Mouse (Mus musculus) Patski (cell line): ENCODE results near the gene Sipa1l3. TPM values are rescaled to one million over a fixed set of nuclear protein-coding genes. Genes with fewer than 3 reads are reported as not detected.

Experiments used
- ATAC-seq: fragments of 100-300 bp; one replicate; pipeline ENCODE4 v1.8.0; 2021
- CTCF ChIA-PET: fragments of 350-600 bp; sonication (Branson Sonifier 250); formaldehyde crosslinking; loops from one replicate; lab custom pipeline; 2022; ENCODE audit warnings: inconsistent platforms; lab: Charles Lee
- POLR2A ChIA-PET: fragments of 350-600 bp; sonication (Branson Sonifier 250); formaldehyde crosslinking; loops from one replicate; lab custom pipeline; 2022; ENCODE audit warnings: antibody characterized with exemption, inconsistent platforms; lab: Charles Lee
- DNase-seq: peaks from one replicate; pipeline ENCODE4 v3.0.0-alpha.2; 2011; ENCODE audit warnings: low read depth, low spot score
- H3K27me3 ChIP-seq: fragments of 371-371 bp; one replicate; pipeline ENCODE4 v1.5.1; 2021
- CTCF ChIP-seq: fragments of 100-300 bp; IDR thresholded peaks from one replicate; pipeline ENCODE4 v1.5.1; 2021
- in situ Hi-C: fragments of 300-500 bp; cut with MboI; formaldehyde crosslinking; loops from 3 replicates; pipeline ENCODE4 v1.11.1; 2018; ENCODE audit warnings: low pct_unique_long_range_greater_than_20kb, mixed read lengths
- polyA plus RNA-seq: library from polyadenylated mRNA; unstranded; gene quantifications from one replicate; pipeline ENCODE4 v1.2.3, GENCODE M21; 2021

The Sipa1l3 gene
- polyA plus RNA-seq, 1 experiment from 2014 or later = 27.2 TPM

DNA sequence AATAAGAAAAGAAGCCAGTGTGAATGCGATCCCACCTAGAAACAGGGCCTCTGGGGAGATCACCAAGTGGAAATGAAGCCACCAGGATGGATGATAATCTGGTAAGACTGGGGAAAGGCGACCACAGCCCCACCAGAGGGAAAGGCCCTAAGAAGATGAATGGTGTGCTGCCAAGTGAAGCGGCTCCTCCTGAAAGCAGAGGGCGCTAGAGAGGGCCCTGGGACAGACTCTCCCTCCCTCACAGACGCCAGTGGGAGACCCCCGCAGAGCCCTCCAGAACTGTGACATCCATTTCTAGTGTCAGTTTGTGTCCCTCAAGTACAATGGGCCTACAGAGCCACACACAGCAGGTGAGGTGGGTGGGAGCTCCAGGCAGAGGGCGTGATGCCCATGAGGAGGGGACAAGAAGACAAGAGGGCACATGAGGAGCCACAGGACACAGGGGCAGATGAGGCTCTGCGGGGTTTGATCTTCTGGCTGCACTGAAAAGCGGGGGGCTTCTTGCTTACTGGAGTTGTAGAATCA is 181.6 kb downstream of the Sipa1l3 start:
- ChIA-PET POLR2A (no interaction called here), CTCF (no interaction called here)
- in situ Hi-C loops = no loop called here
- no peaks in the 10 kb centered on the region for H3K27me3 ChIP-seq
- no peak for DNase-seq
- TF ChIP-seq CTCF = no peak
- ATAC-seq = no peak

DNA sequence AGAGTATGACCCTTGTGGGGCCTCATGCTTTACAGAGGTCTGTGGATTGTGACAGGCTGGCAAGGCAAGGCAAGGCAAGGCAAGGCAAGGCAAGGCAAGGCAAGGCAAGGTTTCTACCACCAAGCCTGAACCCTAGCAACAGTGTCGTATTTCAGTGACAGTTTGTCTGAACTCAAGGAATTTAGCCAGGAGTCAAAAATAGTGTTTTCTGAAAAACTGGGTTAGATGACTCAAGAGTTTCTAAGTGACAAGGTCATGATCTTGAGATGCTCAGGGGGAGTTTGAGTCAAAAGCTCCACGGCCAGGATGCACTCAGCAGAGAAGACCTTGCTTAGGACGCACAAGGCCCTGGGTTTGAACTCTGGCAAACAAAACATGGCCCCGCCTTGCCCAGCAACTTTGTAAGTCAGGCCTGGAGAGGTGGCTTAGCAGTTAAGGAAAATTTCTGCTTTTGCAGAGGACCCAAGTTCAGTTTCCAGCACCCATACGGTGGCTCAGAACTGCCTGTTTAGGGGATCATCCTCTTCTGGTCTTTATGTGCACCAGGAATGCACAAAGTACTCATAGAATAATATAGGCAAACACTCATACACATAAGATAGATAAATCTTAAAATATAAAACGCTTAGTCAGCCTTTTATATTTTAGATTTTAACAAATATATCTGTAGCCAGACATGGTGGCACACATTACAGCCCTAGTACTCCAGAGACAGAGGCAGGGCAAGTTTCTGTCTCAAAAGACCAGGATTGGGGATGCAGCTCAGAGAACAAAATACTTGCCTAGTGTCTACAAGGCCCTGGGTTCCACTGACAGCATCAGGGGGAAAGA is 182.4 kb downstream of the Sipa1l3 start:
- in situ Hi-C loops = no loop called here
- DNase-seq = no peak
- TF ChIP-seq CTCF = no peak
- no peaks in the 10 kb centered on the region for H3K27me3 ChIP-seq
- ChIA-PET POLR2A (no interaction called here), CTCF (no interaction called here)
- no peak for ATAC-seq

DNA sequence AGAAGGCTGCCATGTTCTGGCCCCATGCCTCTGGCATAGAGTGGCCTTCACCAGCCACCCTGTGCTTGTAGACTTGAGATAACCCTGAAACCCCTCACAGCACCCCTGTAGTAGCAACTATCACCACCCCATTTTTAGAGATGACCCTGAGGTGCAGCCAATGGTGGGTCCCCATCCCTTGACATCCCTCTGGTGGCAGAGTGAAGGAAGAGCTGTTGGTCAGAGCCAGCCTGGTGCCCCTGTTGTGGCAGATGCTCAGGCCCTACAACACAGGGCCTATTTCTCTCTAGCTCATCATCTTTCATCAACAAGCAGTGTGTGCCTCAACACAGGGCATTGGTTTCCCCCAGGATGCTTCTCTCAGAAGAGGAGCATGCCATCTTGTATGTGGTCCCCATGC is 183.2 kb downstream of the Sipa1l3 start:
- ATAC-seq = no peak
- no peak for TF ChIP-seq CTCF
- no peak for DNase-seq
- ChIA-PET POLR2A (no interaction called here), CTCF (no interaction called here)
- in situ Hi-C loops = no loop called here
- no peaks in the 10 kb centered on the region for H3K27me3 ChIP-seq

DNA sequence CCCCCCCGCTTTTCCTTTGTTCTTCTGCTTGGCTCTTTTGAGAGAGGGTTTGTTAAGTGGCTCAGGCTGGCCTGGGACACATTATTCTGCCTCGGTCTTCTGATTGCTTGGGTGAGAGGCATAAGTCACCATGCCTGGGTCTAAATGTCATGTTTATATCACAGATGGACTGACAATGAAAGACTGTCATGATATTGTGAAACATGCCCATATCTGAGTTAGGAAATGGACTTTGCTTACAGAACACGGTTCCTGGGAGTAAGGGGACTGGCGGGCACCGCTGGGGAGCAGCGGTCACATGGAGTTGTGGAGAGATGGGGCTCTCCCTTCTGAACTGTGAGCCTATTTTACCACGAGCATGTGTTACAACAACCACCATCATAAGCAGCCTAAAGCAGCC is 184.3 kb downstream of the Sipa1l3 start:
- DNase-seq (no peak), ATAC-seq (no peak)
- CTCF ChIA-PET = no interaction called here
- H3K27me3 ChIP-seq = no peaks in the 10 kb centered on the region
- in situ Hi-C loops = no loop called here
- POLR2A ChIA-PET = no interaction called here
- TF ChIP-seq CTCF = no peak

DNA sequence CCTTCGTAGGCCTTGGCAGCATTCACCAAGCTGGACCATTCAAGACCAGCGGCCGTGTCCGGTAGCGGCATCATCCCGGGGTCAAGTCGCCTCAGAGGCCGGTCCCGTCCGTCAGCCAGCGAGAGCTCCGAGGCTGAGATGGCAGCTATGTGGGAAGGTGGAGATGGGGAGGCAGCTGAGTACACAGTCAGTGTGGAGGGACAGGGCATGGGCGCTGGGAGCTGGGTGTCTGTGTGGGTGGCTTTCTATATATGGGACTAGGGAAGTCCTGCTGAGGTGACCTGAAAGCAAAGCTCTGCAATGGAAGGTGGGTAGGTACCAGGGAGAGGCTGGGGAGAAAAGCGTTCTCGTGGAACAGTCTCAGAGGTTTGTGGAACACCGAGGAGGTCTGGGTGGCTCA is 189.5 kb downstream of the Sipa1l3 start:
- H3K27me3 ChIP-seq = no peaks in the 10 kb centered on the region
- ChIA-PET CTCF (no interaction called here), POLR2A (no interaction called here)
- no peak for TF ChIP-seq CTCF
- no peak for ATAC-seq
- in situ Hi-C loops = no loop called here
- DNase-seq = no peak

DNA sequence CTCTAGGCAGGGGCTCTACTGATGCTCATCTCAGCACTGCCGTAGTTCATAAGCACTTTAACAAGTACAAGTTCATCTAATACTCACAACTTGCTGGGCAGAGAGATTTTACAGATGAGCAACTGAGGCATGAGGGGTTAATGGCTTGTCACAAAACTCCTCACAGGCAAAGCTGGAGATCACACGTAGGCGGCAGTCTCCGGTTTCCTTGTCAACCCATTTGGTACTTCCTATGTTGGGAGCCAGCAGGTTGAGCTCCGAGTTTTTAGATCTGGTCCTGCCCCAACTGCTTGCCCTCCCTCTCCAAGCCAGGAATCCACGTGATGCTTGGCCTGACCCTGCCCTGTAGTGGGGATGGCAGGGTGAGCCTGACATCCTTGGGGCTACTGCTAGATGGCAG is 191.4 kb downstream of the Sipa1l3 start:
- ChIA-PET CTCF (interaction anchor here (1.2 kb wide), 1 partner anchor 20 kb away, joined by 3 read pairs; no protein-coding TSS in a partner anchor), POLR2A (no interaction called here)
- in situ Hi-C loops = no loop called here
- DNase-seq (no peak), ATAC-seq (no peak)
- TF ChIP-seq CTCF = no peak
- no peaks in the 10 kb centered on the region for H3K27me3 ChIP-seq

DNA sequence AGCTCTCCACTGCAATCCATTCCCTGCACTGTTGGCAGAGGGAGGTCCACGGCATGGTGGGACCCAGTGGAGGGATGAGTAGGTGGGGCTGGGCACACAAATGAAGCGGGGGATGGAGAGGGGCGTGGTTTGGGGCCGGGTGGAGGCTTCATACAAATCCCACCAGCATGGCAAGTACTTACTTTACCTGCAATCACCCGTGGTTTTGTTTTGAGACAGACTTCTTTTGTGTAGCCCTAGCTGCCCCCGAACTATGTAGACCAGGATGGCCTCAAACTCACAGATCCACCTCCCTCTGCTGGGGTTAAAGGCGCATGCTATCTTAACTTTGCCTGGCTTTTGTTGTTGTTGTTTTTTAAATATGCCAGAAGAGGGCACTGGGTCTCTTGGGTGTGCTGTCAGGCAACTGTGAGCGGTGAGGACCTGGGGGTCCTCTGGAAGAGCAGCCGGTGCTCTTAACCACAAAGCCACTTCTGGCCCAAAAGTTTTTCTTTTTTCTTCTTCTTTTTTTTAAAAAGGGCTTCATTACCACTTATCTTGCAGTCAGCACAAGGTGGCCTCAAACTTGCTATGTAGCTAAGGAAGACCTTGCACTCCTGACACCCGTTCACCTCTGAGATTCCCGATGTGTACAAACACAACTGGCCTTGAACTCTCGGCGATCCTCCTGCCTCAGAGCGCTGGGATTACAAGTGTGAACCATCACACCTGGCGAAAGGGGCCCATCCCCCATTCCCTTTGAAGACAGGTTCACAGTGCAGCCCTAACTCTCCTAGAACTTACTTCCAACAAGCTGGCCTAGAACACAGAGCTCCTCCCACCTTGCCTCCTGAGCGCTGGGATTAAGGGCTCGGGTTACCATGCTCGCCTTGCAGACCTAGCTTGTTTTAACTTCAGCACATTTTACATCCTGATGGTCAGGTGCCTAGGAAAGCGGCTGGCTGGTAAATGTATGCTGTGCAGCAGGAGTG is 198.8 kb downstream of the Sipa1l3 start:
- ChIA-PET POLR2A (no interaction called here), CTCF (interaction anchor here (0.9 to 1.4 kb wide), 2 partner anchors 25 to 203 kb away, joined by 3 to 4 read pairs; no protein-coding TSS in a partner anchor)
- ATAC-seq = no peak
- in situ Hi-C loops = no loop called here
- no peaks in the 10 kb centered on the region for H3K27me3 ChIP-seq
- no peak for TF ChIP-seq CTCF
- DNase-seq = no peak

DNA sequence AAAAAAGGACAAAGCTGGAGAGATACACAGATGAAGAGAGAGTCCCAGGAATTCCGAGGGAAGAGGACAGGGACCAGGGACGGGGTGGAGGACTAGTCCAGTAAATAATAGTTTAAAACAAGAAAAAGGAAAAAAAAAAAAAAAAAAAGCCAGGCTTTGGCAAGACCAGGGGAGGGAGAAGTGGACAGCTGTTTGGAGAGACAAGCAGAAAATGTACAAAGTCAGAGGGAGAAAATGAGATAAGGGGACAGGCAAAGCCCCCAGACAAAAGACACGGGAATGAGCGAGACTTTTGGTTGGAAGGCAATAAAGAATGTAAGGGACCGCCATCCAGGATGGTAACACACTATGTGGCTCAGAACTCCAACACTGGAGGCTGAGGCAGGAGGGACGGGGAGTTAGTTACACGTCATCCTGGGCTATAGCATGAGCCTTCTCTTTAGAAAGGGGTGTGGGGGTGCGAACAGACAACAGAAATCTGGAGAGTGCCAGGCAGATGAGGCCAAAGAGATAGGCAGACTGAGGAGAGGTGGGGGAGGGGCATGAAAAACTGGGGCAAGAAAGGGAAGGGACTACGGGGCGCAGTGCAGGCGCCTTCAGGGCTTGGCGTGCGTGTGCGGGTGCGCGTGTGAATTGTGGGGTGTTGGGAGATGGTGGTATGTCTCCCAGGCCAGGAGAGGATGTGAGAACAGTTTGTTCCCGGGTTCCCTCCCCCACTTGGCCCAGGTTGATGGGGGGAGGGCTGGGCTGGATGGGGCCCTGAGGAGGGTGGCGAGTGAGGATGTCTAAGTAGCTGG is 200.1 kb downstream of the Sipa1l3 start:
- in situ Hi-C loops = no loop called here
- ATAC-seq (no peak), DNase-seq (no peak)
- CTCF ChIA-PET = no interaction called here
- TF ChIP-seq CTCF = no peak
- POLR2A ChIA-PET = no interaction called here
- H3K27me3 ChIP-seq = no peaks in the 10 kb centered on the region

DNA sequence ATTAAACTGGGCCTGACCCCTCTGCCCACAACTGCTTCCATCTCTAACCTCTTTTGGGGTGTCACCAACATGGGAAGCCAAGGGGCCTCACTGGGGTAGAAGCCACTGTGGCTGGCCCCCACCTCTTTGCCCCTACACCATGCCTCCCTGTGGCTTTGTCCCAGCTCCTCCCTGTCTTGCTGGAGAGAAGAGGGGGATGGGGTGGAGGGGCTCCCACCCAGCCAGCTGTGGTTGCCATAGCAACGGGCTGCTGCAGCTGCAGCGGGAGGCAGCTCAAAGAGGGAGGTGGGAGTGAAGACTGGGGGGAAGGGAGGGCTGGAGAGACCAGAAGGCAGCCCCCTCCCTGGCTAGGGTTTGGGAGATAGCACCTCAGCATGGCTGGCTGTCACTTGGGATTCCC is 200.9 kb downstream of the Sipa1l3 start:
- ATAC-seq (no peak), DNase-seq (no peak)
- no peaks in the 10 kb centered on the region for H3K27me3 ChIP-seq
- CTCF ChIA-PET = no interaction called here
- TF ChIP-seq CTCF = no peak
- POLR2A ChIA-PET = no interaction called here
- in situ Hi-C loops = no loop called here

DNA sequence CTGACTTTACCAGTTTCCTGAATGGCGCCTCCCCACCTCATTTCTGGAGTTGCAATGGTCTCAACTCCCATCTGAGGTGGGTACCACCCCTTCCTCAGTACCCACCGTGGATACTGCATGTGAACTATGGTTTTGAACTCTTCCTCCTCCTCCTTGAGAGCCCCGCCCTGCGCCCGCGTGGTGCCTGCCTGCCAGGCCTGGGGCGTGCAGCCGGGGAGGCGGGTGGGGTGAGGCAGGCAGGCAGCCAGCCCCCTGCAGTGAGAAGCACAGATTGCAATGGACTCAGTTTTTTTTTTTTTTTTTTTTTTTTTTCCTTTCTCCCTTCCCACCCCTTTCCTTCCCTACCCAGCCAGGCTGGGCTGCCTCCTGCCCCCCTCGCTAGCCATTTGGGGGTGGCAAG is 201.5 kb downstream of the Sipa1l3 start:
- CTCF ChIA-PET = no interaction called here
- in situ Hi-C loops = no loop called here
- H3K27me3 ChIP-seq = no peaks in the 10 kb centered on the region
- no peak for TF ChIP-seq CTCF
- POLR2A ChIA-PET = no interaction called here
- DNase-seq = no peak
- no peak for ATAC-seq
